Mouse (Mus musculus) erythroblast, embryonic 14.5 days (primary cell): ENCODE results near the gene Retreg1.

Experiments used
- GATA1 ChIP-seq: IDR thresholded peaks from 2 replicates; pipeline ENCODE4 v1.6.1; 2012; ENCODE audit warnings: low read length, inconsistent platforms, mixed read lengths
- TAL1 ChIP-seq: IDR thresholded peaks from 3 replicates; pipeline ENCODE4 v1.6.1; 2012; ENCODE audit warnings: low read length, inconsistent platforms, mixed read lengths

- TF ChIP-seq TAL1 (no peak), GATA1 (no peak)
These were observed 150.2 kb downstream of the Retreg1 start for GRCm38 (mm10) chr15:25992992-25993727.
